Mouse (Mus musculus): ENCODE data around the gene Vsx1. TPM values are rescaled to one million over a fixed set of nuclear protein-coding genes. Genes with fewer than 3 reads are reported as not detected.

Vsx1 gene
- polyA plus RNA-seq, 1 experiment from 2014 or later, result not detected

DNA sequence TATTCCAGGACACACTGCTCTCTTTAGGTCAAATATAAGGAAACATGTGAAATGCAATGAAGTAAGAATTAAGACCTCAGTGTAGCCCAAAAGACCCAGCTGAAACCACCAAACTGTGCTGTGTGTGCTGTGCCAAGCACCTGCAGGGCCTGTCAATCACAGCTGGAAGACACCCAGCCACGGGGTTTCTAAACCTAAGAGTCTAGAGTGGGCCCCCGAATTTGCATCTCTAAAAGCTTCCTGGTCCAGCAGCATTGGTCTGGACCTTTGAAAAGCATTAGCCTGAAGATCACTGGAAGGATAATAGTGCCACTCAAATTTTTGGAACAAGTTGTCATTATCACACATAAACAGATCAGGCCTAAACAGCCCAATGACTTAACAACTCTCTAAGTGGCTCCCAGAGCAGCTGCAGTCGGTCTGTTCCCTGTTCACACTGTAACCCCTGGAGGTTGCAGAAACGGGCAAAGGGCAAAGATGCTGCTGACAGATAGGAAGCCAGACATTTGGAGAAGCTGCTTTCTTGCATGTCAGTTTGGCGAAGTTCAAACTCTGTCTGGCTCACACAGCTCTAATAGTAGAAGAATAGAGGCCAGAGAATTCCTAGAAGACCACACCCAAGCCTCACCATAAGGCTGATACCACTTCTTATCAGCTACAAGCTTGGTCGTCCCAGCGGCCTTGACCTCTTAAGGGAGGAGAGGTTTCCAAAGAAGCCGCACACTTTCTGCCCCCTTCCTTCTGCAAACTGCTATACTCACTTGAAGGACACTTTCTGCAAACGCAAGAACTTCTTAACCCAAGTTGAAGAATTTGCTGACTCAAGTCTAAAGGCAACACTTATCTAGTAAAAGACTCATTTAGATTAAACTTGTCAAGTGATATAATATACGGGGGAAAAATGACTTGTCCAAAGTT, 23.4 kb downstream of the Vsx1 start:
- Histone ChIP-seq H3K4me3 (ENCODE audit: low read depth, low read length) (no peak overlapping the region), H3K27me3 (ENCODE audit: control insufficient read depth, insufficient read depth, low read length) (peaks cover 9% of the 10 kb centered on the region), H3K9ac (ENCODE audit: low read length) (no peak overlapping the region), H3K4me2 (ENCODE audit: low read depth, severe bottlenecking) (no peak overlapping the region), H3K9me3 (ENCODE audit: control insufficient read depth, low read length) (no peaks in the 10 kb centered on the region), H3K36me3 (ENCODE audit: control insufficient read depth, insufficient read depth, low read length) (no peaks in the 10 kb centered on the region), H3K4me1 (ENCODE audit: control insufficient read depth, insufficient read depth, low read length) (no peaks in the 10 kb centered on the region), H3K27ac (replicated peaks; ENCODE audit: low read depth, low read length) (no peak overlapping the region)
- no peak for DNase-seq (ENCODE audit: low spot score)
- 56% methylated on average over 10 of the region's 10 CpGs for WGBS
- ATAC-seq (ENCODE audit: insufficient number of reproducible peaks, low FRiP score, low TSS enrichment, low read depth), result no peak

DNA sequence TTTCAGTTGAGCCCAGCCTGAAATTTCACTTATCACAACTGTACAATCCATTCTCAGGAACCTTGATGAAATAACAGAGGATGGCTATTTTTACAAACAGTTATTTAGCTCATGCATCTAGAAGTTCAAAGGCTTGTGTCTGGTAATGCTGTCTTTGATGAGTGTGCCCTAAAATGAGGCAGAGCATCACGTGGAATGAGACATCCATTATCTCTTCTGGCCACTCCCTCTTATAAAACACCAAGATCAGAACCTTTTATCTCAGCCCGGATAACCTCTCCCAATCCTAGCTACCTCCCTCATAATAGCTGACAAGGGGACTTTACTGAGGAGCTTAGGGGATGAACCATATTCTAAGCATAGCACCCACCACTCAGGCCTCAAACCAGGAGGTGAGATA, 24.2 kb downstream of the Vsx1 start:
- Histone ChIP-seq H3K4me2 (ENCODE audit: low read depth, severe bottlenecking) (no peak overlapping the region), H3K9me3 (ENCODE audit: control insufficient read depth, low read length) (no peaks in the 10 kb centered on the region), H3K27me3 (ENCODE audit: control insufficient read depth, insufficient read depth, low read length) (peaks cover 9% of the 10 kb centered on the region), H3K4me3 (ENCODE audit: low read depth, low read length) (no peak overlapping the region), H3K36me3 (ENCODE audit: control insufficient read depth, insufficient read depth, low read length) (no peaks in the 10 kb centered on the region), H3K9ac (ENCODE audit: low read length) (no peak overlapping the region), H3K27ac (replicated peaks; ENCODE audit: low read depth, low read length) (no peak overlapping the region), H3K4me1 (ENCODE audit: control insufficient read depth, insufficient read depth, low read length) (no peaks in the 10 kb centered on the region)
- no peak for DNase-seq (ENCODE audit: low spot score)
- no peak for ATAC-seq (ENCODE audit: insufficient number of reproducible peaks, low FRiP score, low TSS enrichment, low read depth)
- 50% methylated on average over 2 of the region's 2 CpGs for WGBS

DNA sequence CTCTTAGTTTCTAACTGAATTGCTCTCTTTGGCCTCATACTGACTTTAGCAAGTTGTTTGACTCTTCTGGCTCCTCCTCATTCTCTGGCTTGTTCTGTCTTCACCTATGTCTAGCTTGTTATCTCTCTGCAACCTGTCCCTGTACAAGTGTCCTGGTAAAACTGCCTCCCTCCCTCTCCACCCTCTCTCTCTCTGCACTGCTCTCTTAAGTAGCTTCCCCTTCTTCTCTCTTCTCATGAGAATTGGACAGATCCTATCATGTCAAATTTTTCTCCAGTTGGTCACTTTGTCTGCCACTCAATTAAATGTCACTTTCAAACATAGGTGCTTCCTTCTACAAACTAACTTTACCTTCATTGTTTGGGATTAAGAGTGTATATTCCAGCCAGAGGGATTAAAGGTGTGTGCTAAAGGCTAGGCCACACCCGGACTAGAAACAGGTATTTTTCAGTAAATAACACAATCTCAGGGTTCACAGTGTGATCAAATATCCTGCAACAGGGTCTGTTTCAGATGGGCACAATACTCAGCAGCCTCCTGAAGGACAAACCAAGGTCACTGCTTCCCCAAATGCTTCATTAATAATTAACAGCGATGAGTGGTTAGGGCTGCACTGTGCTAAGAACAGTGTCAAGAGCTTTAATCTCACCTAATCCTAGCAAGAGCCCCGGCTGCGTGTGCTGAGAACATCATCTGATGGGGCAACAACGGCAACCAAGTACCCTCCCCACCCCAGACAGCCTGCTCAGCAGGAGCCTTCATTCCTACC, 24.8 kb downstream of the Vsx1 start:
- no peak for ATAC-seq (ENCODE audit: insufficient number of reproducible peaks, low FRiP score, low TSS enrichment, low read depth)
- WGBS, result 89% methylated on average over 5 of the region's 5 CpGs
- no peak overlapping the region for H3K9ac ChIP-seq (ENCODE audit: low read length)

DNA sequence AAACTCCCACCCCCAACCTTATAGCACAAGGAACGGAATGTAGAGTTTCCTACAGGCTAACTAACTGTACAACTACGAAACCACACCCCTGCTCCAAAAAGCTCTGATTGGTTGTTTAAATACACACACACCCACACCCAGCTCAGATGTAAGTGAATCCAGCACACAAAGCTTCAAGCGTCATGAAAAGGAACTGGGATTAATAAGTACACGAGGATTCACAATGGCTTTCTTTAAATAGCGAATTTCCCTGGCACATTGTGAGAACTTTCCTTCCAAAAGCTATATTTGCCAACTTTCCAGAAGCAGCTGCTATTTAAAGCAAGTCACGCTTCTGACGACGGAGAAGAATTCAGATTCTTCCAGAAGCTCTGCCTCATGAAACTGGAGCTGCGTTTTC, 25.9 kb downstream of the Vsx1 start:
- Histone ChIP-seq H3K4me3 (ENCODE audit: low read depth, low read length) (no peak overlapping the region), H3K4me1 (ENCODE audit: control insufficient read depth, insufficient read depth, low read length) (no peaks in the 10 kb centered on the region), H3K27me3 (ENCODE audit: control insufficient read depth, insufficient read depth, low read length) (peaks cover 7% of the 10 kb centered on the region), H3K27ac (replicated peaks; ENCODE audit: low read depth, low read length) (no peak overlapping the region), H3K4me2 (ENCODE audit: low read depth, severe bottlenecking) (no peak overlapping the region), H3K36me3 (ENCODE audit: control insufficient read depth, insufficient read depth, low read length) (no peaks in the 10 kb centered on the region), H3K9ac (ENCODE audit: low read length) (no peak overlapping the region), H3K9me3 (ENCODE audit: control insufficient read depth, low read length) (no peaks in the 10 kb centered on the region)
- ATAC-seq (ENCODE audit: insufficient number of reproducible peaks, low FRiP score, low TSS enrichment, low read depth), result no peak
- WGBS, result 85% methylated on average over 9 of the region's 9 CpGs
- DNase-seq (ENCODE audit: low spot score), result no peak

More for the DNA sequence above, 24.8 kb downstream of the Vsx1 start:
- no peak overlapping the region for H3K4me3 ChIP-seq (ENCODE audit: low read depth, low read length)
- no peak overlapping the region for H3K4me2 ChIP-seq (ENCODE audit: low read depth, severe bottlenecking)
- no peak for DNase-seq (ENCODE audit: low spot score)
- peaks cover 9% of the 10 kb centered on the region for H3K27me3 ChIP-seq (ENCODE audit: control insufficient read depth, insufficient read depth, low read length)
- no peaks in the 10 kb centered on the region for H3K36me3 ChIP-seq (ENCODE audit: control insufficient read depth, insufficient read depth, low read length)
- H3K4me1 ChIP-seq (ENCODE audit: control insufficient read depth, insufficient read depth, low read length), result no peaks in the 10 kb centered on the region
- H3K27ac ChIP-seq (replicated peaks; ENCODE audit: low read depth, low read length), result no peak overlapping the region
- H3K9me3 ChIP-seq (ENCODE audit: control insufficient read depth, low read length), result no peaks in the 10 kb centered on the region

DNA sequence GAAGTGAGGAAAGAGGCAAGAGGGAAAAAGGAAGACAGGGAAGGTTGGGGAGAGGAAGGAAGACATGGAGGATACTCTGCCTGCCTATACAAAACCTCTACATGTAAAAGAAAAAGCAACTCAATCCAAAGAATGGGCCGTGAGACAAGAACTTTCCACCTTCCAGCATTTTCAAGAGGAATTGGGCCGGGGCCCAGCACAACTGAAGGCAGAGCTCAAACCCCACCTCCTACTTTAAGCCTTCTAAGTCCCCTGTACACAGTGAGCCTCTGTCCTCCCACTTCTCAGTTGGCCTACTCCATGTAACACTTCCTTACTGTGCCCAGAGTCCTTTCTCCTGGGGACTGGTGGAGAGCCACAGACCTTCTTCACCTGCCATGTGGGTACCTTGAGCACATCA, 27.2 kb downstream of the Vsx1 start:
- H3K27ac ChIP-seq (replicated peaks; ENCODE audit: low read depth, low read length), result no peak overlapping the region
- no peak overlapping the region for H3K4me3 ChIP-seq (ENCODE audit: low read depth, low read length)
- H3K27me3 ChIP-seq (ENCODE audit: control insufficient read depth, insufficient read depth, low read length), result peaks cover 2% of the 10 kb centered on the region
- no peak overlapping the region for H3K9ac ChIP-seq (ENCODE audit: low read length)
- no peaks in the 10 kb centered on the region for H3K4me1 ChIP-seq (ENCODE audit: control insufficient read depth, insufficient read depth, low read length)
- no peak overlapping the region for H3K4me2 ChIP-seq (ENCODE audit: low read depth, severe bottlenecking)
- no peaks in the 10 kb centered on the region for H3K9me3 ChIP-seq (ENCODE audit: control insufficient read depth, low read length)
- H3K36me3 ChIP-seq (ENCODE audit: control insufficient read depth, insufficient read depth, low read length), result no peaks in the 10 kb centered on the region
- ATAC-seq (ENCODE audit: insufficient number of reproducible peaks, low FRiP score, low TSS enrichment, low read depth), result no peak
- DNase-seq (ENCODE audit: low spot score), result no peak
- WGBS, result 96% methylated on average over 2 of the region's 2 CpGs

DNA sequence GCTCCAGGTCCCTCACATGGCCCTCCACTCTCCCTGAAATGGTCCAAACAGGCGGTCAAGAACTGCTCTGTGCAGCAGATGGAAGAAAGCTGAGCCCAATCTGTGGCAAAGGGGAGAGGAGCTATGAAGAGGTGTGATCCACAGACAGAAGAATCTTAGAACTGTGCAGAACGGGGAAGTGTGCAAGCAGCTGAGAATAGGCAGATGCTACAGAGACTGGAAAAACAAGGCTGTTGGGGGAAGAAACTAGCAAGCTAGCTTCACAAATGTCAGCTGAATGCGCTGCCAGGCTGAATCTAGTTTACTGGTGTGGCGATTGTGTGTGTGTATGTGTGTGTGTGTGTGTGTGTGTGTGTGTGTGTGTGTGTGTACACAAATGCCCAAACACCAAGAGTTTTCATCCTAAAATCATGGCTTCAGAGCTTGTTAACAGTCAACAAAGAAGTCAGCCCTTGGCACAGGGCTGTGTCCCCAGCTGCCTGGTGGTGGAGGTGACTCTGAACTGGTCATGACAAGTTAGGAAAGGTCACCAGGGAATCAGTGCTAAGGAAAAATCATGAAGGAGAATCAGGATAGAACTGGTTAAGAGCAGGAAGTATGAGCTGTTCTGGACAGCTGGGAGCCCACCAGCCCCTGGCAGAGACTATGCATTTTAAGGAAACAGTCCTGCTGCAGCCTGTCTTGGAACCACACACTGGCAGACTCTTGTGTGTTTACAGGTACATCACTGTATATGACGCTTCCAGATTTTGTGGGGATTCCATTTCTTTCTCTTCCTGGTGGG, 28.3 kb downstream of the Vsx1 start:
- no peaks in the 10 kb centered on the region; the same call in 1 of the 2 replicates for H3K27me3 ChIP-seq (ENCODE audit: control insufficient read depth, insufficient read depth, low read length)
- H3K36me3 ChIP-seq (ENCODE audit: control insufficient read depth, insufficient read depth, low read length), result no peaks in the 10 kb centered on the region
- no peak overlapping the region for H3K27ac ChIP-seq (replicated peaks; ENCODE audit: low read depth, low read length)
- H3K9ac ChIP-seq (ENCODE audit: low read length), result no peak overlapping the region
- no peak overlapping the region for H3K4me2 ChIP-seq (ENCODE audit: low read depth, severe bottlenecking)
- no peak for DNase-seq (ENCODE audit: low spot score)
- no peaks in the 10 kb centered on the region for H3K9me3 ChIP-seq (ENCODE audit: control insufficient read depth, low read length)
- WGBS, result 86% methylated on average over 5 of the region's 5 CpGs
- H3K4me1 ChIP-seq (ENCODE audit: control insufficient read depth, insufficient read depth, low read length), result no peaks in the 10 kb centered on the region
- no peak overlapping the region for H3K4me3 ChIP-seq (ENCODE audit: low read depth, low read length)
- ATAC-seq (ENCODE audit: insufficient number of reproducible peaks, low FRiP score, low TSS enrichment, low read depth), result no peak

DNA sequence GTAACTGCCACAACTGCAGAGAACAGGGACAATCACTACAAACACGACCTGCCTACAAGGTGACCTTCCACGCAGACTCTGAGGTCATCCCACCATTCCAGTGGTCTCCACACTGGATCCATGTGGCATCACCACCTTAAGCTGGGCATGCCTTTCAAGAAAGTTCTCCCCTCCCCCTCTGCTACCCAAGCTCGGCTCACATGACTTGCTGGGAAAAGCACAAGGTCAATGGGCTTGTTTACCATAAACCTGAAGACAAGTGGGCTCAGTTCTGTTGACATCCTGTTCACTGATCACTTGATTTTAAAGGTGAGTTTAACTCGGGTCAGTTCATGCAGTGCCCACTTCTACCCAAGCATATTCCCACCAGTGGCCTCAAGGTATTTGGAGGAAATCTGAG, 29.1 kb downstream of the Vsx1 start:
- no peak for DNase-seq (ENCODE audit: low spot score)
- H3K9me3 ChIP-seq (ENCODE audit: control insufficient read depth, low read length), result no peaks in the 10 kb centered on the region
- no peak overlapping the region for H3K27ac ChIP-seq (replicated peaks; ENCODE audit: low read depth, low read length)
- no peak overlapping the region for H3K9ac ChIP-seq (ENCODE audit: low read length)
- no peak overlapping the region for H3K4me3 ChIP-seq (ENCODE audit: low read depth, low read length)
- no peaks in the 10 kb centered on the region for H3K36me3 ChIP-seq (ENCODE audit: control insufficient read depth, insufficient read depth, low read length)
- WGBS, result 74% methylated on average over 4 of the region's 4 CpGs
- H3K27me3 ChIP-seq (ENCODE audit: control insufficient read depth, insufficient read depth, low read length), result no peaks in the 10 kb centered on the region
- no peak overlapping the region for H3K4me2 ChIP-seq (ENCODE audit: low read depth, severe bottlenecking)
- ATAC-seq (ENCODE audit: insufficient number of reproducible peaks, low FRiP score, low TSS enrichment, low read depth), result no peak
- no peaks in the 10 kb centered on the region for H3K4me1 ChIP-seq (ENCODE audit: control insufficient read depth, insufficient read depth, low read length)

All from limb, embryonic 11.5 days (tissue).